Mouse (Mus musculus) neural tube, embryonic 14.5 days (tissue): ENCODE data around the gene Hnrnpl. TPM values are rescaled to one million over a fixed set of nuclear protein-coding genes. Genes with fewer than 3 reads are reported as not detected.

ENCODE experiments used
- ATAC-seq: fragments of 200-750 bp; cut with Nextera tagmentation; 2 replicates; pipeline ENCODE4 v1.8.0; 2017; ENCODE audit warnings: low read depth, mild to moderate bottlenecking, moderate TSS enrichment, moderate library complexity
- H3K27ac ChIP-seq: fragments of 300-500 bp; sonication (generic); 2 replicates; pipeline ENCODE4 v1.5.1; 2014; ENCODE audit warnings: low read depth, mild to moderate bottlenecking, control low read depth, low read length, moderate library complexity, mixed read lengths
- H3K27me3 ChIP-seq: fragments of 300-500 bp; sonication (generic); 2 replicates; pipeline ENCODE4 v1.6.1; 2014; ENCODE audit warnings: low read length; ENCODE audit not compliant: control insufficient read depth, insufficient read depth
- H3K36me3 ChIP-seq: fragments of 300-500 bp; sonication (generic); 2 replicates; pipeline ENCODE4 v1.6.1; 2014; ENCODE audit warnings: low read length, mixed read lengths; ENCODE audit not compliant: control insufficient read depth, insufficient read depth
- H3K4me1 ChIP-seq: fragments of 300-500 bp; sonication (generic); 2 replicates; pipeline ENCODE4 v1.6.1; 2014; ENCODE audit warnings: low read length; ENCODE audit not compliant: control insufficient read depth, insufficient read depth
- H3K4me2 ChIP-seq: fragments of 300-500 bp; sonication (generic); 2 replicates; pipeline ENCODE4 v1.6.1; 2014; ENCODE audit warnings: mild to moderate bottlenecking, low read depth, low read length, control low read depth
- H3K4me3 ChIP-seq: fragments of 300-500 bp; sonication (generic); 2 replicates; pipeline ENCODE4 v1.5.1; 2014; ENCODE audit warnings: low read depth, low read length, control low read depth, mixed read lengths
- H3K9ac ChIP-seq: fragments of 300-500 bp; sonication (generic); replicated peaks from 2 replicates; pipeline ENCODE4 v1.6.1; 2014; ENCODE audit warnings: low read depth, mild to moderate bottlenecking, control low read depth, low read length, mixed read lengths
- H3K9me3 ChIP-seq: fragments of 300-500 bp; sonication (generic); 2 replicates; pipeline ENCODE4 v1.6.1; 2016; ENCODE audit warnings: low read length; ENCODE audit not compliant: control insufficient read depth
- WGBS: fragments of 180-500 bp; shearing (Covaris S2); extraction: QIAGEN DNeasy Blood & Tissue Kit; methylation state at CpG from one replicate; pipeline ENCODE4 v1.1.7; 2014; 5-methylcytosine and 5-hydroxymethylcytosine counted together
- polyA plus RNA-seq: library from polyadenylated mRNA; unstranded; fragments of >200 nt; fragmentation: Nextera tagmentation; extraction: Ambion mirVana; gene quantifications from 2 replicates; pipeline ENCODE4 v1.2.1, GENCODE M21; 2014

Gene Hnrnpl
- polyA plus RNA-seq, 1 experiment from 2014 or later, result 160 TPM

- Histone ChIP-seq H3K9ac (no peak overlapping the region), H3K36me3 (peaks cover 4% of the 10 kb centered on the region; the same call in 1 of the 2 replicates), H3K4me3 (no peak overlapping the region), H3K4me1 (no peaks in the 10 kb centered on the region; the same call in 1 of the 2 replicates), H3K9me3 (no peaks in the 10 kb centered on the region), H3K27ac (no peak overlapping the region), H3K27me3 (no peaks in the 10 kb centered on the region), H3K4me2 (no peak overlapping the region)
- 81% methylated on average over 5 of the region's 5 CpGs for WGBS
- ATAC-seq, result no peak
These were observed 23.2 kb upstream of the Hnrnpl start for GRCm38 (mm10) chr7:28785161-28785560.

DNA sequence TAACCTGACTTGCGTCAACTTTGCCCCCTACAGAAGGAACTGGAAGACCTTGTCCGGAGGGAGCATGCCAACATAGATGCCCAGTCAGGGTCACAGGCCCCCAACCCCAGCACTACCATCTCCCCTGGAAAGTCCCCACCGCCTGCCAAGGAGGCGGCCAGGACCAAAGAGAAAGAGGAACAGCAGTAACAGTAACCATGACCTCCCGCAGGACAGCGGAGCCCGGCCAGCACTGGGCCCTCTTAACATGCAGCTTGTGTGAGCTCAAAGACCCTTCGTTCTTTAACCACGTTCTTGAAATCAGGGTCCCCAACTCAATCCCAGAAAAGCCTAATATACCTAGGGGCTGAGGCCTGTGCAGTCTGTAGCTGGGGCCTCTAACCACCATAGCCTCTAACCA is 20.5 kb upstream of the Hnrnpl start:
- Histone ChIP-seq H3K9me3 (no peaks in the 10 kb centered on the region), H3K9ac (no peak overlapping the region), H3K4me3 (no peak overlapping the region), H3K4me2 (no peak overlapping the region), H3K27ac (no peak overlapping the region), H3K27me3 (no peaks in the 10 kb centered on the region), H3K36me3 (peaks cover 4% of the 10 kb centered on the region; the same call in 1 of the 2 replicates), H3K4me1 (no peaks in the 10 kb centered on the region)
- ATAC-seq, result no peak
- WGBS, result 90% methylated on average over 9 of the region's 9 CpGs

GRCm38 (mm10) chr7:28788307-28789195 is 19.8 kb upstream of the Hnrnpl start, which contains the start of gene Rinl:
TSS of gene Rinl (plus strand) at chr7:28788969.
- WGBS, result 83% methylated on average over 5 of the region's 5 CpGs
- no peak for ATAC-seq

DNA sequence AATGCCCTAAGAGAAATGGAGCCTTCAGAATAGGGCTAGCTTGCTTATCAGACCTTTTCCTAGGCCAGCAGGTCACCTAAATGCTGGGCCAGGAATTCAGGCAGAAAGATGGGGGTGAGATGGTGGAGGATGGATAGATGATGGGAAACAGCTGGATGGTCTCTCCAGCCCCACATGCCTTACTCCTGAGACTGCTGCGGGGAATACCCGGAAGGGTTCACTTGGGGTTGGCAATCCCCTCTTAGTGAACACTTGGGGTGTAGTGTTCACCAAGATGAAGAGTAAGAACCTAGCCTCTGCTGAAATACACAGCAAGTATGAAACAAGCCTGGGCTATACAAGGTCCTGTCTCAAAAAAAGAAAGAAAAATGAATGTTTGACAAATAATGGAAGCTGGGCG is 19.1 kb upstream of the Hnrnpl start:
- Histone ChIP-seq H3K27me3 (no peaks in the 10 kb centered on the region), H3K9ac (no peak overlapping the region), H3K9me3 (no peaks in the 10 kb centered on the region), H3K4me3 (no peak overlapping the region), H3K36me3 (peaks cover 4% of the 10 kb centered on the region; the same call in 1 of the 2 replicates), H3K4me1 (no peaks in the 10 kb centered on the region), H3K27ac (no peak overlapping the region), H3K4me2 (no peak overlapping the region)
- no peak for ATAC-seq
- 88% methylated on average over 3 of the region's 3 CpGs for WGBS

More at GRCm38 (mm10) chr7:28788307-28789195, 19.8 kb upstream of the Hnrnpl start, which contains the start of gene Rinl:
- no peaks in the 10 kb centered on the region for H3K27me3 ChIP-seq
- no peak within 1 kb of the TSS for H3K27ac ChIP-seq
- H3K9ac ChIP-seq, result no peak within 1 kb of the TSS
- H3K9me3 ChIP-seq, result no peaks in the 10 kb centered on the region
- no peaks in the 10 kb centered on the region for H3K4me1 ChIP-seq
- no peak within 1 kb of the TSS for H3K4me2 ChIP-seq
- H3K36me3 ChIP-seq, result peaks cover 4% of the 10 kb centered on the region; the same call in 1 of the 2 replicates
- no peak within 1 kb of the TSS for H3K4me3 ChIP-seq

DNA sequence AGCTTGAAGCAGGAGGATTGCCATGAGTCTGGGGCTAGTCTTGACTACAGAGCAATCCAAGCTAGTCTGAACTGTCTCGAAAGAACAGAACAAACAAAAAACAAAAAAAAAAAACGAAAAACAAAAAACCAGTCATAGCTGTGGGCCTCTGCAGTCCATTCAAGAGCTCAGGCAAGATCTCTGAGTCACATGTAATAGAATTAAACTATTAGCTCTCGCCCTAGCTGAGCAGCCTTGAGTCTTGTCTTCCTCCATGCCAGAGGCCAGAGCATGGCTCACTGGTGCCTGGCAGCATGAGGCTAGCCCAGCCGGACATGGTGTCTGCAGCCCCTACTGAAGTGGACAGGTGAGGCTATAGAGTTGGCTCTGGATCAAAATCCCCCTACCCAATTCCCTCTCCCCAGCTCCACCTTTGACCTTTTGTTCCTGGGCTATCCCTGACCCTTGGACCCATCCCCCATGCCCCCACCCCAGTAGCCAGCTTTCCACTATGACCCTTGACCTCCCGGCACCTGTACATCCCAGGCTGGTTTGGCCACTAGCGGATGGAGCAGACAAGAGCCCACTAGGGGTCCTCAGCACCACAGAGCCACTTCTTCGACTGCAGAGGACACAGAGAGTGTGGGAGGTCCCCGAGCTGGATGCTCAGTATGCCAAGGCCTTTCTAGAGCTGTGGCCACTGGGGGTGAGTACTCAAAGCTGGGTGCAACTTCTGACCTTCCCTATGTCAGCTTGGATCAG is 18.1 kb upstream of the Hnrnpl start:
- no peak overlapping the region for H3K9ac ChIP-seq
- peaks cover 4% of the 10 kb centered on the region; the same call in 1 of the 2 replicates for H3K36me3 ChIP-seq
- no peak overlapping the region for H3K27ac ChIP-seq
- H3K4me1 ChIP-seq, result no peaks in the 10 kb centered on the region
- H3K4me2 ChIP-seq, result no peak overlapping the region
- no peaks in the 10 kb centered on the region for H3K9me3 ChIP-seq
- no peak overlapping the region for H3K4me3 ChIP-seq
- WGBS, result 58% methylated on average over 8 of the region's 8 CpGs
- no peaks in the 10 kb centered on the region for H3K27me3 ChIP-seq
- ATAC-seq, result no peak

GRCm38 (mm10) chr7:28791706-28792105 is 16.6 kb upstream of the Hnrnpl start:
- no peak for ATAC-seq
- Histone ChIP-seq H3K4me1 (no peaks in the 10 kb centered on the region), H3K9ac (no peak overlapping the region), H3K27me3 (no peaks in the 10 kb centered on the region), H3K4me2 (no peak overlapping the region), H3K9me3 (no peaks in the 10 kb centered on the region), H3K27ac (no peak overlapping the region), H3K4me3 (no peak overlapping the region), H3K36me3 (no peaks in the 10 kb centered on the region; the same call in 1 of the 2 replicates)

DNA sequence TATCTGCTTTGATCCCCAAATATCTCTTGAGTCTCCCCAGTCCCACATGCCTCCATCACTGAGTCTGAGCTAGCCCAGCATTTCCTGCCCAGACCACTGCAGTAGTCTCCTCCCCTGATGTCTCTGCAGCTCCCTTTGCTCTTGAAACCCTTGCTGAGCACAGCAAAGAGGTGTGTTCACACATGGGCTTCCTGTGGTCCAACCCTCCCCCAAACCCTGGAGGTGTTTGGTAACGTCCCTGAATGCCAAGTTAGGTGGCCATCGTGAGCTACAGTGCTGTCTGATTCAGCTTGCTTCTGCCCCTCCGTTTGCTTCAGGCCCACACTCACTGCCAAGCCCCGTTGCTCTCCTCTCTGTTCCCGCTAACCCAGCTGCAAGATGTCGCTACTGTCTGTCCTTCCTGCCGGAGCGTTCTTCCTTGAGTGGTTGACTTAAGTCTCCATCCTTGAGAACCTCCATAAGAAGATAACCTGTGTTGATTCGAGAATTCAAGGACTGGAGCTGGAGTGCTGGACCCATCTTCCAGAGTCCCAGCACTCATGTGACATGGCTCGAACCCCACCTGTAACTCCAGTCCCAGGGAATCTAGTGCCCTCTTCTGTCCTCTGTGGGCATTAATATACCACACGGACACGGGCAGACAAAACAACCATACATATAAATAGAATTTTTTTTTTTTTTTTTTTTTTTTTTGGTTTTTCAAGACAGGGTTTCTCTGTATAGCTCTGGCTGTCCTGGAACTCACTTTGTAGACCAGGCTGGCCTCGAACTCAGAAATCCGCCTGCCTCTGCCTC is 15.8 kb upstream of the Hnrnpl start:
- ATAC-seq, result no peak
- no peaks in the 10 kb centered on the region; the same call in 1 of the 2 replicates for H3K36me3 ChIP-seq
- no peaks in the 10 kb centered on the region for H3K4me1 ChIP-seq
- no peaks in the 10 kb centered on the region for H3K9me3 ChIP-seq
- H3K27ac ChIP-seq, result no peak overlapping the region
- H3K27me3 ChIP-seq, result no peaks in the 10 kb centered on the region
- WGBS, result 84% methylated on average over 12 of the region's 14 CpGs
- no peak overlapping the region for H3K9ac ChIP-seq
- H3K4me2 ChIP-seq, result no peak overlapping the region
- H3K4me3 ChIP-seq, result no peak overlapping the region

GRCm38 (mm10) chr7:28793834-28794233 is 14.5 kb upstream of the Hnrnpl start:
- Histone ChIP-seq H3K9me3 (no peaks in the 10 kb centered on the region), H3K27ac (no peak overlapping the region), H3K4me1 (no peaks in the 10 kb centered on the region), H3K9ac (no peak overlapping the region), H3K27me3 (no peaks in the 10 kb centered on the region), H3K36me3 (no peaks in the 10 kb centered on the region; the same call in 1 of the 2 replicates), H3K4me2 (no peak overlapping the region), H3K4me3 (no peak overlapping the region)
- 38% methylated on average over 2 of the region's 2 CpGs for WGBS
- ATAC-seq, result no peak
